Mouse (Mus musculus) hindbrain, embryonic 10.5 days (tissue): ENCODE measurements around the gene Cops3. TPM values are rescaled to one million over a fixed set of nuclear protein-coding genes. Genes with fewer than 3 reads are reported as not detected.

Source experiments
- DNase-seq: peaks from one replicate; pipeline ENCODE4 v3.0.0-alpha.2; 2017; ENCODE audit warnings: low spot score
- H3K27ac ChIP-seq: fragments of 300-500 bp; sonication (generic); 2 replicates; pipeline ENCODE4 v1.5.1; 2016; ENCODE audit warnings: mild to moderate bottlenecking, moderate library complexity
- H3K27me3 ChIP-seq: fragments of 300-500 bp; sonication (generic); 2 replicates; pipeline ENCODE4 v1.6.1; 2016; ENCODE audit warnings: mild to moderate bottlenecking; ENCODE audit not compliant: poor library complexity, insufficient read depth, severe bottlenecking
- H3K36me3 ChIP-seq: fragments of 300-500 bp; sonication (generic); 2 replicates; pipeline ENCODE4 v1.6.1; 2016; ENCODE audit warnings: mild to moderate bottlenecking, moderate library complexity
- H3K4me1 ChIP-seq: fragments of 300-500 bp; sonication (generic); replicated peaks from 2 replicates; pipeline ENCODE4 v1.6.1; 2016; ENCODE audit warnings: mild to moderate bottlenecking
- H3K4me3 ChIP-seq: fragments of 300-500 bp; sonication (generic); 2 replicates; pipeline ENCODE4 v1.5.1; 2016; ENCODE audit warnings: mild to moderate bottlenecking, moderate library complexity
- H3K9me3 ChIP-seq: fragments of 300-500 bp; sonication (generic); 2 replicates; pipeline ENCODE4 v1.6.1; 2016; ENCODE audit warnings: mild to moderate bottlenecking, moderate library complexity
- WGBS: fragments of 180-500 bp; shearing (Covaris S2); methylation state at CpG from one replicate; pipeline ENCODE4 v1.1.7; 2016; 5-methylcytosine and 5-hydroxymethylcytosine counted together
- polyA plus RNA-seq: library from polyadenylated mRNA; unstranded; fragments of >200 nt; fragmentation: Nextera tagmentation; extraction: Ambion mirVana; gene quantifications from 2 replicates; pipeline ENCODE4 v1.2.1, GENCODE M21; 2016

Gene Cops3
- polyA plus RNA-seq, 1 experiment from 2014 or later, result 255 TPM

GRCm38 (mm10) chr11:59769307-59769706 lies 70.3 kb downstream of the Cops3 start:
- WGBS, result 92% methylated on average over 2 of the region's 2 CpGs
- Histone ChIP-seq H3K27ac (no peak overlapping the region), H3K36me3 (peaks cover 100% of the 10 kb centered on the region), H3K4me3 (no peak overlapping the region), H3K4me1 (no peaks in the 10 kb centered on the region), H3K27me3 (no peaks in the 10 kb centered on the region), H3K9me3 (no peaks in the 10 kb centered on the region)
- no peak for DNase-seq

Other genes with a start within 250 kb of the Cops3 start
- not detected in 2 replicates for gene Olfr223, start 246.5 kb downstream of the Cops3 start, polyA plus RNA-seq
- gene Mprip, start 178.5 kb downstream of the Cops3 start, polyA plus RNA-seq, result 28.6 and 32.2 TPM in 2 replicates
- 1.9 and 2.6 TPM in 2 replicates for gene Pld6, start 52.2 kb downstream of the Cops3 start, polyA plus RNA-seq
- 29.6 and 31.0 TPM in 2 replicates for gene Flcn, start 29.8 kb downstream of the Cops3 start, polyA plus RNA-seq
- gene Nt5m, start 391 bp downstream of the Cops3 start, polyA plus RNA-seq, result 41.2 and 47.7 TPM in 2 replicates
- gene Med9, start 108.4 kb upstream of the Cops3 start, polyA plus RNA-seq, result 53.3 and 55.4 TPM in 2 replicates
- gene Rasd1, start 125.1 kb upstream of the Cops3 start, polyA plus RNA-seq, result 1.6 and 2.9 TPM in 2 replicates
- 8.3 and 9.2 TPM in 2 replicates for gene Pemt, start 206.7 kb upstream of the Cops3 start, polyA plus RNA-seq